Mouse (Mus musculus): ENCODE measurements around the gene Olfr926.
"Not testable (repeated sequence)": the region's sequence is repeated elsewhere in the genome, so short reads cannot be mapped to it uniquely, and the experiment has no call there.

Gene Olfr926

DNA sequence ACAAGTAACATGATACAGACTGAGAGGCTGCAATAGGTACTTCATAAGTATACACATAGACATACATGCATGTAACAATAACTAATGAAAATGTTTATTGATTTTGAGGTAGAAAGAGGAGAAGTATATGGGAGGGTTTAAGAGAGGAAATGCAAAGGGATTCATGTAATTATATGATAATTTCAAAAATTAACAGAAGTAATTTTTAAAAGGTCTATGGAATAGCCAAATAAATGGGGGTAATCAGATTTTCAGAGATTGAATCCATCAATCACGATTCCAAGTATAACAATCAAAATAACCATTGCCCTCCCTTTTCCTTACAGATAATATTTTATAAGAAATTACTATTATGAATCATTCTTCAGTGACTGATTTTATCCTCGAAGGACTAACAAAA is at the start of gene Olfr926:
Gene Olfr926 (plus strand): TSS at position 301 of the 400 bp plus-strand sequence.
- DNase-seq (ENCODE audit: low spot score in 2 of 2) = no peak

DNA sequence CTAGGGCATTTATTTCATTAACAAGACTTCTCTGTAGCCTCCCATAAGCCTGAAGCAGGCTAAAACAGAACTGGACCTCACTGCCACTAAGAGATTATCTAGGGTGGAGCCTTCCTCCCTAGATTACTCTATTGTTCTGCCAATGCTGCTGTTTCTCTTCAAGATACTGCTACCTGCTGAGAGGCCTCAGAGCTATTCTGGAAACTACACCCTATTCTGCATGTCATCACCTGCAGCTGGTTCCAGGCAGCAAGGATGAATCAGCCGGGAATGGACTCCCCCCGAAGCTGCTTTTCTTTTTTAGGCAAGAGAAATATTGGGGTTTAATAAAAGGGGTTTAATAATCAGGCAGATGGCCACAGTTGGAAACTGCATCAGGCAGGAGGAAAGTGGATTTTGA is 43.9 kb upstream of the Olfr926 start:
- no peak for DNase-seq (ENCODE audit: low spot score in 2 of 2)

DNA sequence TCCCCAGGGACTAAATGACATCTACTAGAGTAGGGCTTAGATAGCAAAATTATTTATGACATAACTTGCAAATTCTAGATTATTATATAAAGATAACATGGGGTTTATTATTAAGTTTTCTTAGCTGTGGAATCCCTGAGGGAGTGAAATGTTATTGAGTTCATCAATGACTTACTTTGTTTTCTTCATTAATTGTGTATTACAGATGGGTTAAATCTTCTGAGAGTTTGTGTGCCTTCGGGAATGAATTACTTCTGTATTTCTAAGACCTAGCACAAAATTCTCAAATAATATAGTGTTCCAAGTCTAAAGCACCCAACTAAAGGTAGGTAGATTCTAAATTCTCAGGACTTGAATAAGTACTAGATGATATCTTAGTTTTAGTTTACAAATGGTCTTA is 32.8 kb upstream of the Olfr926 start, which contains the start of gene Olfr924:
Gene Olfr924 (plus strand): TSS at position 301 of the 400 bp plus-strand sequence.
- no peak for DNase-seq (ENCODE audit: low spot score in 2 of 2)

DNA sequence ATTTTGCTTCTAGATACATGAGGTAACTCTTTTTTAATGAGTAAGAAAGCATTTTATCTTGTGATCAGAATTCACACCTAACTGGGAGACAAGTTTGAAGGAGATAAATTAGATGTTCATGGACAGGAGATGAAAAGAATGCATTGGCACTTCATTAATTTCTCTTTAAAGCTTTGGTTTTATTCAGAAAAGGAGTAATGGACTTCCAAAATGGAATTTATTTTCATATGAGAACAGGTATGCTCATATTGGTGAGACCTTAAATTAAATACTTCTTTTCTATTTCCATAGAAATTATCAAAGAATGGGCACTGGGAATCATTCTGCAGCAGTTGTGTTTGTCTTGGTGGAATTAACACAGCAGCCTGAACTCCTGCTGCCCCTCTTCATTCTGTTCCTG is 22.2 kb upstream of the Olfr926 start, which contains the start of gene Olfr26:
Gene Olfr26 (plus strand): TSS at position 301 of the 400 bp plus-strand sequence.
- no peak for DNase-seq (ENCODE audit: low spot score in 2 of 2)

DNA sequence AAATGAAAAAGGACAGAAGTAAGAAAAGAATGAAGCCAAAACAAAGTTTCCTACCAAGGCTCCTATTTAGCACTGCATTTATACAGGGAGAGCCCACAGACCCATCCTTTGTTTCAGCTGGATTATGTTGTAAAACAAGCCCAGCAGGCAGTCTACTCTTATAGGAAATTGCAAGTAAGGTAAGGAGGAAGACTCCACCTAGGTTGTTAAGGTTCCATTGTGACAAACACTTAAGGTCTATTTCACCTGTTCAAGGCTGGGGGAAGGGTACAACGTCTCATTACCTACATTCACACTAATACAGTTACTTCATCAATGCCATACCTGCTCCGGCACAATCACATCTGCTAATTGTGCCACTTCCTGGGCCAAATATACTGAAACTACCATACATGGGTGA is 2.0 kb upstream of the Olfr926 start:
- not testable (repeated sequence) for DNase-seq (ENCODE audit: low spot score in 2 of 2)

All from right cerebral cortex, adult 2 months (tissue).